Mouse (Mus musculus): ENCODE results near the gene Mmab. TPM values are rescaled to one million over a fixed set of nuclear protein-coding genes. Genes with fewer than 3 reads are reported as not detected.

Gene Mmab
- polyA plus RNA-seq, 1 experiment from 2014 or later: 32.9 TPM

- Histone ChIP-seq H3K4me1 (ENCODE audit: control insufficient read depth, insufficient read depth, low read length) (peaks cover 7% of the 10 kb centered on the region), H3K27ac (ENCODE audit: low read depth, low read length) (no peak overlapping the region), H3K4me3 (ENCODE audit: low read length) (no peak overlapping the region), H3K4me2 (replicated peaks; ENCODE audit: low read depth, low read length) (no peak overlapping the region), H3K9me3 (ENCODE audit: control insufficient read depth, low read length) (no peaks in the 10 kb centered on the region), H3K9ac (ENCODE audit: low read depth, low read length) (no peak overlapping the region), H3K36me3 (ENCODE audit: control insufficient read depth, insufficient read depth, low read length) (peaks cover 32% of the 10 kb centered on the region), H3K27me3 (ENCODE audit: control insufficient read depth, insufficient read depth, low read length) (no peaks in the 10 kb centered on the region)
- 45% methylated on average over 5 of the region's 5 CpGs for WGBS
- ATAC-seq (ENCODE audit: low FRiP score, low TSS enrichment): no peak
These were observed 21.3 kb downstream of the Mmab start for GRCm38 (mm10) chr5:114422591-114422990.

- no peaks in the 10 kb centered on the region for H3K27me3 ChIP-seq (ENCODE audit: control insufficient read depth, insufficient read depth, low read length)
- H3K4me2 ChIP-seq (replicated peaks; ENCODE audit: low read depth, low read length): no peak overlapping the region
- H3K9ac ChIP-seq (ENCODE audit: low read depth, low read length): no peak overlapping the region
- H3K27ac ChIP-seq (ENCODE audit: low read depth, low read length): no peak overlapping the region
- H3K4me3 ChIP-seq (ENCODE audit: low read length): no peak overlapping the region
- peaks cover 41% of the 10 kb centered on the region for H3K36me3 ChIP-seq (ENCODE audit: control insufficient read depth, insufficient read depth, low read length)
- ATAC-seq (ENCODE audit: low FRiP score, low TSS enrichment): no peak
- H3K9me3 ChIP-seq (ENCODE audit: control insufficient read depth, low read length): no peaks in the 10 kb centered on the region
- H3K4me1 ChIP-seq (ENCODE audit: control insufficient read depth, insufficient read depth, low read length): peaks cover 7% of the 10 kb centered on the region
- WGBS: 51% methylated on average over 11 of the region's 11 CpGs
These were observed 22.1 kb downstream of the Mmab start for GRCm38 (mm10) chr5:114421561-114422298.

GRCm38 (mm10) chr5:114418541-114418940, 25.3 kb downstream of the Mmab start:
- 83% methylated on average over 8 of the region's 8 CpGs for WGBS

GRCm38 (mm10) chr5:114416855-114417254, 27.0 kb downstream of the Mmab start:
- H3K4me3 ChIP-seq (ENCODE audit: low read length): no peak overlapping the region
- WGBS: 89% methylated on average over 8 of the region's 8 CpGs
- no peak overlapping the region for H3K27ac ChIP-seq (ENCODE audit: low read depth, low read length)
- no peak for ATAC-seq (ENCODE audit: low FRiP score, low TSS enrichment)
- no peaks in the 10 kb centered on the region for H3K9me3 ChIP-seq (ENCODE audit: control insufficient read depth, low read length)
- peaks cover 89% of the 10 kb centered on the region for H3K36me3 ChIP-seq (ENCODE audit: control insufficient read depth, insufficient read depth, low read length)
- no peaks in the 10 kb centered on the region for H3K27me3 ChIP-seq (ENCODE audit: control insufficient read depth, insufficient read depth, low read length)
- H3K4me1 ChIP-seq (ENCODE audit: control insufficient read depth, insufficient read depth, low read length): peaks cover under 1% of the 10 kb centered on the region
- H3K9ac ChIP-seq (ENCODE audit: low read depth, low read length): no peak overlapping the region
- no peak overlapping the region for H3K4me2 ChIP-seq (replicated peaks; ENCODE audit: low read depth, low read length)

More at GRCm38 (mm10) chr5:114418541-114418940, 25.3 kb downstream of the Mmab start:
- ATAC-seq (ENCODE audit: low FRiP score, low TSS enrichment): no peak
- peaks cover 72% of the 10 kb centered on the region for H3K36me3 ChIP-seq (ENCODE audit: control insufficient read depth, insufficient read depth, low read length)
- H3K4me1 ChIP-seq (ENCODE audit: control insufficient read depth, insufficient read depth, low read length): peaks cover 7% of the 10 kb centered on the region
- no peaks in the 10 kb centered on the region for H3K9me3 ChIP-seq (ENCODE audit: control insufficient read depth, low read length)
- no peak overlapping the region for H3K27ac ChIP-seq (ENCODE audit: low read depth, low read length)
- no peak overlapping the region for H3K4me3 ChIP-seq (ENCODE audit: low read length)
- no peak overlapping the region for H3K4me2 ChIP-seq (replicated peaks; ENCODE audit: low read depth, low read length)
- no peaks in the 10 kb centered on the region for H3K27me3 ChIP-seq (ENCODE audit: control insufficient read depth, insufficient read depth, low read length)
- no peak overlapping the region for H3K9ac ChIP-seq (ENCODE audit: low read depth, low read length)

GRCm38 (mm10) chr5:114415606-114416005, 28.3 kb downstream of the Mmab start:
- WGBS: 95% methylated on average over 5 of the region's 5 CpGs
- no peak for ATAC-seq (ENCODE audit: low FRiP score, low TSS enrichment)
- H3K4me3 ChIP-seq (ENCODE audit: low read length): no peak overlapping the region

GRCm38 (mm10) chr5:114413067-114413735, 30.7 kb downstream of the Mmab start:
- no peak; the same call in 1 of the 2 replicates for ATAC-seq (ENCODE audit: low FRiP score, low TSS enrichment)
- H3K4me2 ChIP-seq (replicated peaks; ENCODE audit: low read depth, low read length): no peak overlapping the region
- H3K4me1 ChIP-seq (ENCODE audit: control insufficient read depth, insufficient read depth, low read length): no peaks in the 10 kb centered on the region
- H3K27me3 ChIP-seq (ENCODE audit: control insufficient read depth, insufficient read depth, low read length): no peaks in the 10 kb centered on the region
- H3K36me3 ChIP-seq (ENCODE audit: control insufficient read depth, insufficient read depth, low read length): peaks cover 98% of the 10 kb centered on the region
- H3K9me3 ChIP-seq (ENCODE audit: control insufficient read depth, low read length): no peaks in the 10 kb centered on the region
- no peak overlapping the region for H3K4me3 ChIP-seq (ENCODE audit: low read length)
- WGBS: 65% methylated on average over 16 of the region's 16 CpGs
- no peak overlapping the region for H3K27ac ChIP-seq (ENCODE audit: low read depth, low read length)
- H3K9ac ChIP-seq (ENCODE audit: low read depth, low read length): no peak overlapping the region

More at GRCm38 (mm10) chr5:114415606-114416005, 28.3 kb downstream of the Mmab start:
- Histone ChIP-seq H3K9me3 (ENCODE audit: control insufficient read depth, low read length) (no peaks in the 10 kb centered on the region), H3K4me2 (replicated peaks; ENCODE audit: low read depth, low read length) (no peak overlapping the region), H3K27me3 (ENCODE audit: control insufficient read depth, insufficient read depth, low read length) (no peaks in the 10 kb centered on the region), H3K36me3 (ENCODE audit: control insufficient read depth, insufficient read depth, low read length) (peaks cover 97% of the 10 kb centered on the region), H3K27ac (ENCODE audit: low read depth, low read length) (no peak overlapping the region), H3K9ac (ENCODE audit: low read depth, low read length) (no peak overlapping the region), H3K4me1 (ENCODE audit: control insufficient read depth, insufficient read depth, low read length) (no peaks in the 10 kb centered on the region)

- ATAC-seq (ENCODE audit: low FRiP score, low TSS enrichment): no peak; the same call in 1 of the 2 replicates
- Histone ChIP-seq H3K27ac (ENCODE audit: low read depth, low read length) (no peak overlapping the region), H3K9ac (ENCODE audit: low read depth, low read length) (no peak overlapping the region), H3K27me3 (ENCODE audit: control insufficient read depth, insufficient read depth, low read length) (no peaks in the 10 kb centered on the region), H3K9me3 (ENCODE audit: control insufficient read depth, low read length) (no peaks in the 10 kb centered on the region), H3K4me1 (ENCODE audit: control insufficient read depth, insufficient read depth, low read length) (no peaks in the 10 kb centered on the region), H3K36me3 (ENCODE audit: control insufficient read depth, insufficient read depth, low read length) (peaks cover 99% of the 10 kb centered on the region), H3K4me3 (ENCODE audit: low read length) (no peak overlapping the region), H3K4me2 (replicated peaks; ENCODE audit: low read depth, low read length) (no peak overlapping the region)
- WGBS: 49% methylated on average over 23 of the region's 23 CpGs
These were observed 31.4 kb downstream of the Mmab start for GRCm38 (mm10) chr5:114412361-114412998.

- Histone ChIP-seq H3K4me2 (replicated peaks; ENCODE audit: low read depth, low read length) (no peak overlapping the region), H3K27me3 (ENCODE audit: control insufficient read depth, insufficient read depth, low read length) (no peaks in the 10 kb centered on the region), H3K36me3 (ENCODE audit: control insufficient read depth, insufficient read depth, low read length) (peaks cover 98% of the 10 kb centered on the region), H3K4me3 (ENCODE audit: low read length) (no peak overlapping the region), H3K9ac (ENCODE audit: low read depth, low read length) (no peak overlapping the region), H3K9me3 (ENCODE audit: control insufficient read depth, low read length) (no peaks in the 10 kb centered on the region), H3K27ac (ENCODE audit: low read depth, low read length) (no peak overlapping the region), H3K4me1 (ENCODE audit: control insufficient read depth, insufficient read depth, low read length) (no peaks in the 10 kb centered on the region)
- 92% methylated on average over 13 of the region's 13 CpGs for WGBS
- ATAC-seq (ENCODE audit: low FRiP score, low TSS enrichment): no peak
These were observed 33.4 kb downstream of the Mmab start for GRCm38 (mm10) chr5:114410429-114410828.

GRCm38 (mm10) chr5:114408846-114409245, 35.0 kb downstream of the Mmab start:
- ATAC-seq (ENCODE audit: low FRiP score, low TSS enrichment): no peak
- Histone ChIP-seq H3K4me1 (ENCODE audit: control insufficient read depth, insufficient read depth, low read length) (no peaks in the 10 kb centered on the region), H3K4me3 (ENCODE audit: low read length) (no peak overlapping the region), H3K9me3 (ENCODE audit: control insufficient read depth, low read length) (no peaks in the 10 kb centered on the region), H3K27ac (ENCODE audit: low read depth, low read length) (no peak overlapping the region), H3K9ac (ENCODE audit: low read depth, low read length) (no peak overlapping the region), H3K36me3 (ENCODE audit: control insufficient read depth, insufficient read depth, low read length) (peaks cover 99% of the 10 kb centered on the region), H3K27me3 (ENCODE audit: control insufficient read depth, insufficient read depth, low read length) (no peaks in the 10 kb centered on the region), H3K4me2 (replicated peaks; ENCODE audit: low read depth, low read length) (no peak overlapping the region)
- WGBS: 92% methylated on average over 11 of the region's 11 CpGs

Measured in kidney, embryonic 14.5 days (tissue).